Mouse (Mus musculus) hindbrain, postnatal 0 days (tissue): ENCODE results near the gene Cyp26c1. TPM values are rescaled to one million over a fixed set of nuclear protein-coding genes. Genes with fewer than 3 reads are reported as not detected.

ENCODE experiments used
- ATAC-seq: fragments of 200-750 bp; cut with Nextera tagmentation; 2 replicates; pipeline ENCODE4 v1.8.0; 2017; ENCODE audit warnings: mild to moderate bottlenecking, moderate TSS enrichment, moderate library complexity
- DNase-seq: peaks from one replicate; pipeline ENCODE4 v3.0.0-alpha.2; 2015; ENCODE audit warnings: low spot score
- H3K27ac ChIP-seq: fragments of 300-500 bp; sonication (generic); 2 replicates; pipeline ENCODE4 v1.5.1; 2014; ENCODE audit warnings: mild to moderate bottlenecking
- H3K27me3 ChIP-seq: fragments of 300-500 bp; sonication (generic); 2 replicates; pipeline ENCODE4 v1.6.1; 2014; ENCODE audit warnings: low read length, mixed read lengths; ENCODE audit not compliant: insufficient read depth
- H3K36me3 ChIP-seq: fragments of 300-500 bp; sonication (generic); 2 replicates; pipeline ENCODE4 v1.6.1; 2014; ENCODE audit warnings: low read length, mixed read lengths; ENCODE audit not compliant: insufficient read depth
- H3K4me1 ChIP-seq: fragments of 300-500 bp; sonication (generic); 2 replicates; pipeline ENCODE4 v1.6.1; 2014; ENCODE audit warnings: antibody characterized with exemption, low read length, mixed read lengths; ENCODE audit not compliant: insufficient read depth
- H3K4me2 ChIP-seq: fragments of 300-500 bp; sonication (generic); 2 replicates; pipeline ENCODE4 v1.6.1; 2014; ENCODE audit warnings: low read depth, mild to moderate bottlenecking, low read length, moderate library complexity, mixed read lengths
- H3K4me3 ChIP-seq: fragments of 300-500 bp; sonication (generic); 2 replicates; pipeline ENCODE4 v1.5.1; 2014; ENCODE audit warnings: low read length
- H3K9ac ChIP-seq: fragments of 300-500 bp; sonication (generic); replicated peaks from 2 replicates; pipeline ENCODE4 v1.6.1; 2014; ENCODE audit warnings: mild to moderate bottlenecking, low read length, moderate library complexity, mixed read lengths
- H3K9me3 ChIP-seq: fragments of 300-500 bp; sonication (generic); 2 replicates; pipeline ENCODE4 v1.6.1; 2016; ENCODE audit warnings: low read length, mixed read lengths
- CTCF ChIP-seq: IDR thresholded peaks from 2 replicates; pipeline ENCODE4 v1.5.1; 2016; ENCODE audit warnings: antibody characterized with exemption, control low read depth, low read depth
- WGBS: fragments of 180-500 bp; shearing (Covaris S2); extraction: QIAGEN DNeasy Blood & Tissue Kit; methylation state at CpG from one replicate; pipeline ENCODE4 v1.1.7; 2014; 5-methylcytosine and 5-hydroxymethylcytosine counted together
- polyA plus RNA-seq: library from polyadenylated mRNA; unstranded; fragments of >200 nt; fragmentation: Nextera tagmentation; extraction: Ambion mirVana; gene quantifications from 2 replicates; pipeline ENCODE4 v1.2.1, GENCODE M21; 2015
- total RNA-seq: library from RNA; depleted of rRNA; stranded (reverse); fragments of >200 nt; gene quantifications from 2 replicates; pipeline ENCODE4 v1.2.3, GENCODE M21; 2014

Cyp26c1 gene
- total and polyA plus RNA-seq, 2 experiments from 2014 or later, result not detected

- WGBS, result 92% methylated on average over 5 of the region's 5 CpGs
- no peak for TF ChIP-seq CTCF
- Histone ChIP-seq H3K4me1 (no peaks in the 10 kb centered on the region), H3K27ac (no peak overlapping the region), H3K27me3 (no peaks in the 10 kb centered on the region), H3K4me3 (no peak overlapping the region), H3K9me3 (no peaks in the 10 kb centered on the region), H3K4me2 (no peak overlapping the region), H3K9ac (no peak overlapping the region), H3K36me3 (no peaks in the 10 kb centered on the region)
- no peak for DNase-seq
- no peak for ATAC-seq
Observed at GRCm38 (mm10) chr19:37668657-37669056, 16.7 kb upstream of the Cyp26c1 start.

DNA sequence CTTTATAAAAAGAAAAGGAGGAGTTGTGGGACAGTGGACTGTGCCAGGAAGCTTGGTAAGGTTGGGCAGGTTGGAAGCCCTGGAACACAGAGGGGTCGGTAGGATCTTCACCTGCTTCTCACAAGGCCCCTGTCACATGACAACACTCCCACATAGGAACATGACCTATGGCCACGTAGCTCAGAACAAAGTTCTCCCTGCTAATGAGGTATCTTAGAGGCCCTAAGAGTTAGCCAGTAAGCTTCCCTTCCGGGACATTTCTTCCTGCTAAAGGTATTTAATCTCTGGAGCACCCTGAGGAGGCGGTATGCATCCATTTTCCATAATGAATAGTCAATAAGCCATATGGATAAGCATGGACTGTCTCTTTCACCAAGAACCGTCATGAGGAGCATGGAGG, 15.9 kb upstream of the Cyp26c1 start:
- no peaks in the 10 kb centered on the region for H3K4me1 ChIP-seq
- no peak for TF ChIP-seq CTCF
- H3K4me2 ChIP-seq, result no peak overlapping the region
- no peak for ATAC-seq
- no peaks in the 10 kb centered on the region for H3K36me3 ChIP-seq
- H3K27ac ChIP-seq, result no peak overlapping the region
- no peaks in the 10 kb centered on the region for H3K9me3 ChIP-seq
- DNase-seq, result no peak
- no peak overlapping the region for H3K9ac ChIP-seq
- no peaks in the 10 kb centered on the region for H3K27me3 ChIP-seq
- WGBS, result 80% methylated on average over 5 of the region's 5 CpGs
- no peak overlapping the region for H3K4me3 ChIP-seq

DNA sequence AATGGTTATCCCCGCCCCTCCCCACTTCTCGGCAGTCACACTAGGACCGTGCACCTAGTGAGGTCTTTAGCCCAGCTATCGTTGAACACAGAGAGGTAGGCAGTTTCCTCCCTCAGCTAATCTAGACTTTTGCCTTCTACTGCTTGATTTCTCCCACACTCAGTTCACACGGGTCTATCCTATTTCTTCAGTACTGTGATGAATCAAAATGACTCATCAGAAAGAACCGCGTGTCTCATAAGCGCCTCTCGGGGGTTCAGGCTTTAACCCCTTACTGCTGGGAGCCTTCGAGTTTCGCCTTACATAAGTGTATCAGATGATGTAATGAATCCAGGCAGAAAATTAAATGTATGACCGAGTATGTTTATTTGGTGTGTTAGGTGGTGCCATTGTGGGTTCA, 12.0 kb upstream of the Cyp26c1 start:
- Histone ChIP-seq H3K27me3 (no peaks in the 10 kb centered on the region), H3K36me3 (no peaks in the 10 kb centered on the region), H3K4me3 (no peak overlapping the region), H3K4me1 (no peaks in the 10 kb centered on the region), H3K9ac (no peak overlapping the region), H3K9me3 (no peaks in the 10 kb centered on the region), H3K27ac (no peak overlapping the region), H3K4me2 (no peak overlapping the region)
- TF ChIP-seq CTCF, result no peak
- WGBS, result 68% methylated on average over 12 of the region's 12 CpGs
- DNase-seq (no peak), ATAC-seq (no peak)

GRCm38 (mm10) chr19:37686347-37686746, 966 bp downstream of the Cyp26c1 start:
- no peak for DNase-seq
- Histone ChIP-seq H3K4me3 (no peak overlapping the region), H3K36me3 (no peaks in the 10 kb centered on the region), H3K9ac (no peak overlapping the region), H3K4me1 (peaks cover 5% of the 10 kb centered on the region; the same call in 1 of the 2 replicates), H3K4me2 (no peak overlapping the region), H3K27me3 (peaks cover 84% of the 10 kb centered on the region), H3K9me3 (no peaks in the 10 kb centered on the region), H3K27ac (no peak overlapping the region)
- WGBS, result 12% methylated on average over 23 of the region's 23 CpGs
- TF ChIP-seq CTCF, result no peak
- ATAC-seq, result no peak

- Histone ChIP-seq H3K27ac (no peak overlapping the region), H3K36me3 (no peaks in the 10 kb centered on the region), H3K4me3 (no peak overlapping the region), H3K4me1 (peaks cover 5% of the 10 kb centered on the region; the same call in 1 of the 2 replicates), H3K4me2 (no peak overlapping the region; the same call in 1 of the 2 replicates), H3K27me3 (peaks cover 86% of the 10 kb centered on the region), H3K9me3 (no peaks in the 10 kb centered on the region), H3K9ac (no peak overlapping the region)
- DNase-seq (peak; percentile 32), ATAC-seq (peak; percentile 30; the same call in 1 of the 2 replicates)
- WGBS, result 7% methylated on average over 62 of the region's 62 CpGs
- TF ChIP-seq CTCF, result peak; percentile 52
Observed at GRCm38 (mm10) chr19:37686941-37687850, 1.8 kb downstream of the Cyp26c1 start.

GRCm38 (mm10) chr19:37689478-37689877, 4.1 kb downstream of the Cyp26c1 start:
- Histone ChIP-seq H3K36me3 (no peaks in the 10 kb centered on the region), H3K4me2 (no peak overlapping the region), H3K4me3 (no peak overlapping the region), H3K9ac (no peak overlapping the region), H3K9me3 (no peaks in the 10 kb centered on the region), H3K27me3 (peaks cover 100% of the 10 kb centered on the region), H3K27ac (no peak overlapping the region), H3K4me1 (peaks cover 5% of the 10 kb centered on the region; the same call in 1 of the 2 replicates)
- TF ChIP-seq CTCF, result no peak
- DNase-seq, result no peak
- ATAC-seq, result no peak
- WGBS, result 53% methylated on average over 5 of the region's 5 CpGs

GRCm38 (mm10) chr19:37690716-37691115, 5.3 kb downstream of the Cyp26c1 start:
- H3K4me1 ChIP-seq, result peaks cover 5% of the 10 kb centered on the region; the same call in 1 of the 2 replicates
- ATAC-seq, result no peak
- WGBS, result 9% methylated on average over 29 of the region's 29 CpGs
- no peak overlapping the region for H3K27ac ChIP-seq
- no peaks in the 10 kb centered on the region for H3K9me3 ChIP-seq
- peak; percentile 55 for TF ChIP-seq CTCF
- no peak overlapping the region for H3K4me3 ChIP-seq
- H3K27me3 ChIP-seq, result peaks cover 100% of the 10 kb centered on the region
- no peaks in the 10 kb centered on the region for H3K36me3 ChIP-seq
- no peak overlapping the region for H3K9ac ChIP-seq
- H3K4me2 ChIP-seq, result peak overlapping the region; percentile 25; the same call in 1 of the 2 replicates
- DNase-seq, result peak; percentile 30
